Comparison of ENCODE assay signal across 19 mouse cellular contexts in genomic region chr1:36879154-36879553, GRCm38 (mm10).
DNase-seq lines count a peak whose midpoint lies in the region; ATAC-seq lines count a peak whose summit lies in the region.
"Had no signal": no experiment of that assay in that cellular context is flagged by ENCODE, and none has a peak within 500 bp of the region (broad histone marks: within the 10 kb centered on the region; RNA-seq: fewer than 3 reads in every experiment).

No protein-coding gene starts in this region.

- no peak overlapping the region for H3K27ac ChIP-seq in midbrain, embryonic 11.5 days (ENCODE audit: low read depth, low read length)
- H3K27ac ChIP-seq in midbrain, embryonic 13.5 days, result no peak overlapping the region
- no peak overlapping the region for H3K27ac ChIP-seq in limb, embryonic 10.5 days
- H3K27ac ChIP-seq: embryonic facial prominence, embryonic 15.5 days; heart, embryonic 13.5 days; hindbrain, postnatal 0 days; midbrain, embryonic 12.5 days had no signal

- no peak overlapping the region for H3K9ac ChIP-seq in midbrain, embryonic 11.5 days (ENCODE audit: low read length)
- no peak overlapping the region for H3K9ac ChIP-seq in midbrain, embryonic 13.5 days (replicated peaks)
- H3K9ac ChIP-seq: embryonic facial prominence, embryonic 15.5 days; heart, embryonic 13.5 days; midbrain, embryonic 12.5 days had no signal

- no peak overlapping the region for H3K4me3 ChIP-seq in midbrain, embryonic 11.5 days (ENCODE audit: low read depth, low read length)
- H3K4me3 ChIP-seq in midbrain, embryonic 13.5 days (replicated peaks), result no peak overlapping the region
- H3K4me3 ChIP-seq in limb, embryonic 10.5 days, result no peak overlapping the region
- H3K4me3 ChIP-seq: embryonic facial prominence, embryonic 15.5 days; heart, embryonic 13.5 days; midbrain, embryonic 12.5 days had no signal

- no peaks in the 10 kb centered on the region for H3K27me3 ChIP-seq in midbrain, embryonic 11.5 days (ENCODE audit: control insufficient read depth, insufficient read depth, low read length)
- no peaks in the 10 kb centered on the region for H3K27me3 ChIP-seq in midbrain, embryonic 13.5 days
- no peaks in the 10 kb centered on the region for H3K27me3 ChIP-seq in limb, embryonic 10.5 days (ENCODE audit: low read depth, poor library complexity, severe bottlenecking)
- H3K27me3 ChIP-seq: embryonic facial prominence, embryonic 15.5 days; heart, embryonic 13.5 days; midbrain, embryonic 12.5 days had no signal

- peak; percentile 27 for DNase-seq in layer of hippocampus, adult 9-11 months
- no peak for DNase-seq in layer of hippocampus, adult 11-12 months (ENCODE audit: low spot score)
- peak; percentile 80 for DNase-seq in brain, adult 2 months (ENCODE audit: low read depth, low spot score)
- peak; percentile 36 to 60 for DNase-seq in cerebellum, postnatal 25 days
- no peak for DNase-seq in midbrain, embryonic 11.5 days (ENCODE audit: low spot score, missing footprints)
- no peak for DNase-seq in limb, embryonic 10.5 days (ENCODE audit: low spot score)
- DNase-seq: adrenal gland, postnatal 14 days; heart, postnatal 36 days; kidney, adult 8-10 months; kidney, postnatal 36 days; liver; lung, adult 2 months; lung, postnatal 36 days; thymus, postnatal 4 days had no signal

- peaks cover 5% of the 10 kb centered on the region; the same call in 1 of the 2 replicates for H3K4me1 ChIP-seq in midbrain, embryonic 11.5 days (ENCODE audit: control insufficient read depth, insufficient read depth, low read length)
- peaks cover 11% of the 10 kb centered on the region for H3K4me1 ChIP-seq in midbrain, embryonic 13.5 days (replicated peaks)
- peaks cover 6% of the 10 kb centered on the region for H3K4me1 ChIP-seq in limb, embryonic 10.5 days

- H3K4me2 ChIP-seq in midbrain, embryonic 11.5 days, result no peak overlapping the region
- H3K4me2 ChIP-seq in midbrain, embryonic 13.5 days (replicated peaks), result no peak overlapping the region
- H3K4me2 ChIP-seq: embryonic facial prominence, embryonic 15.5 days; heart, embryonic 13.5 days; midbrain, embryonic 12.5 days had no signal

- 81% methylated on average over 1 of the region's 1 CpGs for WGBS in midbrain, embryonic 11.5 days
- WGBS in midbrain, embryonic 13.5 days, result 91% methylated on average over 1 of the region's 1 CpGs
- 74% methylated on average over 1 of the region's 1 CpGs for WGBS in limb, embryonic 10.5 days

- no peaks in the 10 kb centered on the region for H3K9me3 ChIP-seq in midbrain, embryonic 11.5 days (ENCODE audit: control insufficient read depth, low read length)
- no peaks in the 10 kb centered on the region for H3K9me3 ChIP-seq in midbrain, embryonic 13.5 days
- H3K9me3 ChIP-seq in limb, embryonic 10.5 days (replicated peaks), result no peaks in the 10 kb centered on the region
- H3K9me3 ChIP-seq: embryonic facial prominence, embryonic 15.5 days; heart, embryonic 13.5 days; midbrain, embryonic 12.5 days had no signal

- ATAC-seq in midbrain, embryonic 11.5 days (ENCODE audit: low FRiP score), result no peak
- no peak for ATAC-seq in midbrain, embryonic 13.5 days
- ATAC-seq: hindbrain, postnatal 0 days had no signal

- H3K36me3 ChIP-seq in midbrain, embryonic 11.5 days (ENCODE audit: control insufficient read depth, insufficient read depth, low read length), result no peaks in the 10 kb centered on the region
- H3K36me3 ChIP-seq in midbrain, embryonic 13.5 days, result peaks cover 29% of the 10 kb centered on the region
- H3K36me3 ChIP-seq in limb, embryonic 10.5 days, result peaks cover 17% of the 10 kb centered on the region

Comparison
In these comparisons a context has a peak if more than half of its experiments do, and no peak if none do; other contexts are left out.
1. DNase-seq: peak in layer of hippocampus, adult 9-11 months (single experiment), brain, adult 2 months (single experiment) and cerebellum, postnatal 25 days (2 of 2); none in layer of hippocampus, adult 11-12 months (single experiment), midbrain, embryonic 11.5 days (single experiment) and limb, embryonic 10.5 days (single experiment).